Mouse (Mus musculus) brain, embryonic 14.5 days (tissue): ENCODE results near the gene Tubg1.

Experiments used
- CTCF ChIP-seq: fragments of 200-500 bp; IDR thresholded peaks from 2 replicates; pipeline ENCODE4 v1.5.1; 2012; ENCODE audit warnings: inconsistent platforms, mild to moderate bottlenecking, moderate library complexity, borderline replicate concordance; ENCODE audit not compliant: insufficient read depth, insufficient read length; ENCODE audit errors: extremely low read depth
- POLR2A ChIP-seq: fragments of 200-500 bp; IDR thresholded peaks from 2 replicates; pipeline ENCODE4 v1.6.1; 2012; ENCODE audit warnings: mild to moderate bottlenecking, inconsistent platforms, borderline replicate concordance; ENCODE audit not compliant: poor library complexity, insufficient read depth, insufficient read length, severe bottlenecking; ENCODE audit errors: extremely low read depth

DNA sequence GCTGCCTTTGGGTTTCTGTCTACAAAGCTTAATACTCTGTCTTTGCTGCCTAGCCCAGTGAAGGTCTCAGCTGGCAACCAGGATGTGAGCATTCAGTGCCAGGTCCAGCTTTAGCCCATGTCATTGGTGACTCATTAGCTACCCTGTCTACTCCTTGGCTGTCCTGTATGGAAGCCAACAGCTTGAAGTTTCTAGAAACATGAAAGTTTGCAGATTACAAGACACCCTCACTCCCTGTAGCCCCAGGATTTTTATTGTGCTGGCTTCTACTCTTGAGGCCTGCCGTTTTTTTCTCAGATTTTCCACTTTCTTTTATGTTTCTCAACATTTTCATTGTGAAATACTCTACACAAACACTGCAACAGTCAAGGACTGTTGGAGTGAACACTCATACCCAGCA lies 29.8 kb upstream of the Tubg1 start:
- no peak for TF ChIP-seq POLR2A
- no peak for TF ChIP-seq CTCF
